Comparison of ENCODE assay signal across 19 mouse cellular contexts in the genomic region with DNA sequence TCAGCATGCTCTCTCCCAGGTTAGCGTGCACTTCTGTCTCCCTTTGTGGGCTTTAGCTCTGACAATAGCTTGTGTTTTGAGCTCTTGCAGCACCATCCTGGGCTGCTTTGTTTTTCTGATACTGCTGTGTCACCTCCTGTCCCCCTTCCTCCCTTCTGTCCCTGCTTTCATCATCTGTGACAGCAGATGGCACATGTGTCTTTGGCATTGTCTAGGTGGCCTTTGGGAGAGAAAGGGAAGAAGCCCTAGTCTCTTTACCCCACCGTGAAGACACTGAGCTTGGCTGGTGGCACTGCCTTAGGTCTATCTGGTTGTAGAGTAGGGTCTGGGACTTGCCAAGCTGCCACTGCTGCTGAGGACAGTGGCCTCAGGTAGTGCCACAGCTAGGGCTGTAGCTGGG. TPM values are rescaled to one million over a fixed set of nuclear protein-coding genes. Genes with fewer than 3 reads are reported as not detected.
DNase-seq lines count a peak whose midpoint lies in the region; ATAC-seq and TF ChIP-seq lines count a peak whose summit lies in the region.
"Had no signal": no experiment of that assay in that cellular context is flagged by ENCODE, and none has a peak within 500 bp of the region (broad histone marks: within the 10 kb centered on the region; RNA-seq: fewer than 3 reads in every experiment).

No protein-coding gene starts in this region.

- no peak for ATAC-seq in hindbrain, embryonic 16.5 days
- ATAC-seq in hindbrain, embryonic 14.5 days (ENCODE audit: low FRiP score), result no peak
- ATAC-seq in CD4-positive, CD25-positive, alpha-beta regulatory T cell, adult 4 months, result peak; percentile 12
- ATAC-seq in hindbrain, postnatal 0 days, result peak; percentile 45; the same call in 1 of the 2 replicates
- ATAC-seq in forebrain, embryonic 16.5 days, result no peak
- ATAC-seq: intestine, embryonic 15.5 days had no signal

- no peaks in the 10 kb centered on the region for H3K9me3 ChIP-seq in hindbrain, embryonic 16.5 days (ENCODE audit: control insufficient read depth, low read length)
- no peaks in the 10 kb centered on the region for H3K9me3 ChIP-seq in hindbrain, embryonic 14.5 days (ENCODE audit: control insufficient read depth, low read length)
- H3K9me3 ChIP-seq in hindbrain, postnatal 0 days (ENCODE audit: low read length), result no peaks in the 10 kb centered on the region
- H3K9me3 ChIP-seq in forebrain, embryonic 16.5 days (ENCODE audit: control insufficient read depth, low read length), result no peaks in the 10 kb centered on the region
- H3K9me3 ChIP-seq: embryonic facial prominence, embryonic 15.5 days; intestine, embryonic 15.5 days; limb, embryonic 15.5 days; midbrain, embryonic 12.5 days had no signal

- H3K4me3 ChIP-seq in hindbrain, embryonic 16.5 days (ENCODE audit: low read length), result no peak overlapping the region
- no peak overlapping the region for H3K4me3 ChIP-seq in hindbrain, embryonic 14.5 days (replicated peaks; ENCODE audit: low read length)
- no peak overlapping the region for H3K4me3 ChIP-seq in hindbrain, postnatal 0 days (ENCODE audit: low read length)
- no peak overlapping the region for H3K4me3 ChIP-seq in forebrain, embryonic 16.5 days (replicated peaks; ENCODE audit: low read length)
- H3K4me3 ChIP-seq: embryonic facial prominence, embryonic 15.5 days; intestine, embryonic 15.5 days; layer of hippocampus, adult 2 months; limb, embryonic 15.5 days; midbrain, embryonic 12.5 days had no signal

- H3K9ac ChIP-seq in hindbrain, embryonic 16.5 days (ENCODE audit: low read depth, low read length), result peak overlapping the region; percentile 9; the same call in 1 of the 2 replicates
- no peak overlapping the region for H3K9ac ChIP-seq in hindbrain, embryonic 14.5 days
- H3K9ac ChIP-seq in hindbrain, postnatal 0 days (replicated peaks; ENCODE audit: low read length), result no peak overlapping the region
- no peak overlapping the region for H3K9ac ChIP-seq in forebrain, embryonic 16.5 days (replicated peaks; ENCODE audit: low read depth, low read length)
- H3K9ac ChIP-seq: embryonic facial prominence, embryonic 15.5 days; intestine, embryonic 15.5 days; limb, embryonic 15.5 days; midbrain, embryonic 12.5 days had no signal

- no peak overlapping the region for H3K27ac ChIP-seq in hindbrain, embryonic 16.5 days (ENCODE audit: low read depth, low read length)
- no peak overlapping the region for H3K27ac ChIP-seq in hindbrain, embryonic 14.5 days
- no peak overlapping the region; the same call in 1 of the 2 replicates for H3K27ac ChIP-seq in hindbrain, postnatal 0 days
- no peak overlapping the region for H3K27ac ChIP-seq in forebrain, embryonic 16.5 days (ENCODE audit: low read length)
- H3K27ac ChIP-seq: embryonic facial prominence, embryonic 15.5 days; intestine, embryonic 15.5 days; layer of hippocampus, adult 2 months; limb, embryonic 15.5 days; midbrain, embryonic 12.5 days had no signal

- DNase-seq in hindbrain, embryonic 14.5 days (ENCODE audit: low spot score), result no peak
- no peak for DNase-seq in hindbrain, postnatal 0 days (ENCODE audit: low spot score)
- DNase-seq in thymus, postnatal 0 days (ENCODE audit: low spot score), result peak; percentile 72
- no peak for DNase-seq in testis, postnatal 14 days (ENCODE audit: low spot score)
- no peak for DNase-seq in spleen, postnatal 36 days (ENCODE audit: low spot score in 2 of 2)
- DNase-seq: heart, adult 11 months; heart, postnatal 10 days; right cerebral cortex, postnatal 14 days had no signal

- H3K27me3 ChIP-seq in hindbrain, embryonic 16.5 days (replicated peaks; ENCODE audit: control insufficient read depth, insufficient read depth, low read length), result no peaks in the 10 kb centered on the region
- H3K27me3 ChIP-seq in hindbrain, embryonic 14.5 days (ENCODE audit: control insufficient read depth, insufficient read depth, low read length), result no peaks in the 10 kb centered on the region
- H3K27me3 ChIP-seq in hindbrain, postnatal 0 days (ENCODE audit: insufficient read depth, low read length), result no peaks in the 10 kb centered on the region
- H3K27me3 ChIP-seq in forebrain, embryonic 16.5 days (replicated peaks; ENCODE audit: control insufficient read depth, insufficient read depth, low read length), result no peaks in the 10 kb centered on the region
- H3K27me3 ChIP-seq: embryonic facial prominence, embryonic 15.5 days; intestine, embryonic 15.5 days; limb, embryonic 15.5 days; midbrain, embryonic 12.5 days had no signal

- 50% methylated on average over 2 of the region's 2 CpGs for WGBS in hindbrain, embryonic 16.5 days
- 44% methylated on average over 2 of the region's 2 CpGs for WGBS in hindbrain, embryonic 14.5 days
- 34% methylated on average over 2 of the region's 2 CpGs for WGBS in hindbrain, postnatal 0 days
- WGBS in forebrain, embryonic 16.5 days, result 48% methylated on average over 2 of the region's 2 CpGs

- TF ChIP-seq CTCF in hindbrain, postnatal 0 days (IDR thresholded peaks at IDR 0.05; ENCODE audit: low read depth), result no peak

- H3K36me3 ChIP-seq in hindbrain, embryonic 16.5 days (ENCODE audit: control insufficient read depth, insufficient read depth, low read length), result no peaks in the 10 kb centered on the region
- no peaks in the 10 kb centered on the region for H3K36me3 ChIP-seq in hindbrain, embryonic 14.5 days (replicated peaks; ENCODE audit: control insufficient read depth, insufficient read depth)
- no peaks in the 10 kb centered on the region for H3K36me3 ChIP-seq in hindbrain, postnatal 0 days (ENCODE audit: insufficient read depth, low read length)
- H3K36me3 ChIP-seq in forebrain, embryonic 16.5 days (ENCODE audit: control insufficient read depth, insufficient read depth), result no peaks in the 10 kb centered on the region
- H3K36me3 ChIP-seq: embryonic facial prominence, embryonic 15.5 days; intestine, embryonic 15.5 days; limb, embryonic 15.5 days; midbrain, embryonic 12.5 days had no signal

- H3K4me2 ChIP-seq in hindbrain, embryonic 16.5 days (ENCODE audit: low read length), result no peak overlapping the region
- H3K4me2 ChIP-seq in hindbrain, embryonic 14.5 days (replicated peaks), result no peak overlapping the region
- H3K4me2 ChIP-seq in hindbrain, postnatal 0 days (ENCODE audit: low read depth, low read length), result no peak overlapping the region
- H3K4me2 ChIP-seq in forebrain, embryonic 16.5 days (ENCODE audit: low read length), result no peak overlapping the region
- H3K4me2 ChIP-seq: embryonic facial prominence, embryonic 15.5 days; intestine, embryonic 15.5 days; limb, embryonic 15.5 days; midbrain, embryonic 12.5 days had no signal

- no peaks in the 10 kb centered on the region; the same call in none of the 2 replicates for H3K4me1 ChIP-seq in hindbrain, embryonic 16.5 days (ENCODE audit: control insufficient read depth, insufficient read depth, low read depth, low read length)
- no peaks in the 10 kb centered on the region for H3K4me1 ChIP-seq in hindbrain, embryonic 14.5 days (replicated peaks; ENCODE audit: control insufficient read depth, insufficient read depth, low read length)
- H3K4me1 ChIP-seq in hindbrain, postnatal 0 days (ENCODE audit: insufficient read depth, low read length), result no peaks in the 10 kb centered on the region
- no peaks in the 10 kb centered on the region; the same call in 1 of the 2 replicates for H3K4me1 ChIP-seq in forebrain, embryonic 16.5 days (replicated peaks; ENCODE audit: control insufficient read depth, insufficient read depth, low read length)
- H3K4me1 ChIP-seq: intestine, embryonic 15.5 days; limb, embryonic 15.5 days had no signal

RNA-seq across cellular contexts. Expression of a gene that starts 10.8 kb away (rescaled TPM):
- polyA plus RNA-seq in hindbrain, embryonic 16.5 days (2015; fragmentation: Nextera tagmentation; extraction: Ambion mirVana), result 30.1 and 36.1 TPM in 2 replicates
- polyA plus RNA-seq in hindbrain, embryonic 14.5 days (2014; fragmentation: Nextera tagmentation; extraction: Ambion mirVana), result 40.1 and 42.1 TPM in 2 replicates
- polyA plus RNA-seq in CD4-positive, CD25-positive, alpha-beta regulatory T cell, adult 4 months (2017; shearing (Covaris generic)), result 10 to 100 TPM; 19.6 to 30.0 TPM
- 32.0 and 38.5 TPM in 2 replicates for total RNA-seq in hindbrain, postnatal 0 days (2014; rRNA removed)
- 32.7 and 33.0 TPM in 2 replicates for polyA plus RNA-seq in hindbrain, postnatal 0 days (2015; fragmentation: Nextera tagmentation; extraction: Ambion mirVana)
- polyA plus RNA-seq in thymus, postnatal 0 days (2015; fragmentation: Nextera tagmentation; extraction: Ambion mirVana), result 84.6 and 112 TPM in 2 replicates
- polyA plus RNA-seq in forebrain, embryonic 16.5 days (2015; fragmentation: Nextera tagmentation; extraction: Ambion mirVana), result 55.1 and 68.1 TPM in 2 replicates

RNA-seq across cellular contexts. Expression of a gene that starts 59.9 kb away (rescaled TPM):
- polyA plus RNA-seq in hindbrain, embryonic 16.5 days (2015; fragmentation: Nextera tagmentation; extraction: Ambion mirVana), result not detected in 2 replicates
- polyA plus RNA-seq in hindbrain, embryonic 14.5 days (2014; fragmentation: Nextera tagmentation; extraction: Ambion mirVana), result not detected in 2 replicates
- polyA plus RNA-seq in CD4-positive, CD25-positive, alpha-beta regulatory T cell, adult 4 months (2017; shearing (Covaris generic)), result under 1 TPM in 1 of 2 experiments, not detected in 1; 0.56 TPM
- total RNA-seq in hindbrain, postnatal 0 days (2014; rRNA removed), result not detected in 2 replicates
- polyA plus RNA-seq in hindbrain, postnatal 0 days (2015; fragmentation: Nextera tagmentation; extraction: Ambion mirVana), result 0.33 and 0.55 TPM in 2 replicates
- 2.5 and 5.7 TPM in 2 replicates for polyA plus RNA-seq in thymus, postnatal 0 days (2015; fragmentation: Nextera tagmentation; extraction: Ambion mirVana)
- polyA plus RNA-seq in forebrain, embryonic 16.5 days (2015; fragmentation: Nextera tagmentation; extraction: Ambion mirVana), result not detected in 2 replicates
- total RNA-seq: layer of hippocampus, adult 2 months; left cerebral cortex, adult 8-10 months had no signal
- polyA plus RNA-seq: embryonic facial prominence, embryonic 15.5 days; forebrain, embryonic 11.5 days; intestine, embryonic 15.5 days; kidney, embryonic 16.5 days; limb, embryonic 15.5 days; midbrain, embryonic 12.5 days had no signal

Comparison
In these comparisons a context has a peak if more than half of its experiments do, and no peak if none do; other contexts are left out.
1. ATAC-seq: peak in CD4-positive, CD25-positive, alpha-beta regulatory T cell, adult 4 months (single experiment) and hindbrain, postnatal 0 days (single experiment); none in hindbrain, embryonic 16.5 days (single experiment), hindbrain, embryonic 14.5 days (single experiment) and forebrain, embryonic 16.5 days (single experiment).